Mouse (Mus musculus) spleen, adult 2 months (tissue): ENCODE measurements at regions not wholly inside any gene's neighbourhood (a gene's known extent, or its start where the extent isn't known, plus 50 kb on each side); places are given as distances from the start of the nearest gene placed in this dataset.

Source experiments
- DNase-seq, 2 experiments: peaks; one replicate each; pipeline versions ENCODE4 v3.0.0 to v3.0.0-alpha.2; 2012 to 2021; ENCODE audit warnings: low spot score in 2 of 2, low read depth in 1 of 2
- H3K27ac ChIP-seq: fragments of 200-500 bp; 2 replicates; pipeline ENCODE4 v1.5.1; 2012; ENCODE audit warnings: low read length, inconsistent platforms; ENCODE audit not compliant: insufficient read depth
- H3K27me3 ChIP-seq: fragments of 200-500 bp; 2 replicates; pipeline ENCODE4 v1.6.1; 2012; ENCODE audit warnings: mild to moderate bottlenecking, moderate library complexity, low read length, inconsistent platforms; ENCODE audit not compliant: control insufficient read depth, insufficient read depth
- H3K36me3 ChIP-seq: fragments of 200-500 bp; 2 replicates; pipeline ENCODE4 v1.6.1; 2012; ENCODE audit warnings: mild to moderate bottlenecking, low read length, inconsistent platforms; ENCODE audit not compliant: control insufficient read depth, insufficient read depth
- H3K4me1 ChIP-seq: fragments of 200-500 bp; 2 replicates; pipeline ENCODE4 v1.6.1; 2011; ENCODE audit warnings: inconsistent platforms; ENCODE audit not compliant: control insufficient read depth, insufficient read depth, insufficient read length
- H3K4me3 ChIP-seq: fragments of 200-500 bp; 2 replicates; pipeline ENCODE4 v1.5.1; 2011; ENCODE audit warnings: mild to moderate bottlenecking, inconsistent platforms; ENCODE audit not compliant: insufficient read depth, insufficient read length; ENCODE audit errors: extremely low read depth
- CTCF ChIP-seq: fragments of 200-500 bp; IDR thresholded peaks from 2 replicates; pipeline ENCODE4 v1.5.1; 2011; ENCODE audit warnings: mild to moderate bottlenecking, inconsistent platforms; ENCODE audit not compliant: insufficient read depth, insufficient read length, insufficient replicate concordance; ENCODE audit errors: extremely low read depth
- POLR2A ChIP-seq: fragments of 200-500 bp; IDR thresholded peaks from 2 replicates; pipeline ENCODE4 v1.6.1; 2011; ENCODE audit warnings: low read depth, low read length, inconsistent platforms
- WGBS: fragments of 180-500 bp; shearing (Covaris S2); methylation state at CpG from one replicate; pipeline ENCODE4 v1.1.7; 2018; 5-methylcytosine and 5-hydroxymethylcytosine counted together

GRCm38 (mm10) chr15:68605478-68605877 lies 2104.8 kb upstream of the Lrrc6 start:
- no peak for TF ChIP-seq POLR2A
- no peak for TF ChIP-seq CTCF
- H3K4me3 ChIP-seq: no peak overlapping the region
- DNase-seq: no peak
- 26% methylated on average over 2 of the region's 2 CpGs for WGBS
- H3K36me3 ChIP-seq: no peaks in the 10 kb centered on the region
- H3K4me1 ChIP-seq: no peaks in the 10 kb centered on the region
- H3K27me3 ChIP-seq: no peaks in the 10 kb centered on the region
- H3K27ac ChIP-seq: no peak overlapping the region

GRCm38 (mm10) chr15:68582177-68582576 lies 2081.5 kb upstream of the Lrrc6 start:
- Histone ChIP-seq H3K27me3 (no peaks in the 10 kb centered on the region), H3K4me3 (no peak overlapping the region), H3K4me1 (no peaks in the 10 kb centered on the region), H3K27ac (no peak overlapping the region), H3K36me3 (no peaks in the 10 kb centered on the region)
- 81% methylated on average over 4 of the region's 4 CpGs for WGBS
- DNase-seq: no peak
- TF ChIP-seq POLR2A: no peak
- no peak for TF ChIP-seq CTCF

GRCm38 (mm10) chr15:68579486-68579885 lies 2078.8 kb upstream of the Lrrc6 start:
- H3K27ac ChIP-seq: no peak overlapping the region
- no peak for TF ChIP-seq POLR2A
- no peak for TF ChIP-seq CTCF
- WGBS: 93% methylated on average over 2 of the region's 2 CpGs

GRCm38 (mm10) chr15:68560654-68561053 lies 2059.9 kb upstream of the Lrrc6 start:
- no peaks in the 10 kb centered on the region for H3K4me1 ChIP-seq
- TF ChIP-seq CTCF (no peak), POLR2A (no peak)
- 80% methylated on average over 3 of the region's 3 CpGs for WGBS
- no peaks in the 10 kb centered on the region for H3K36me3 ChIP-seq
- no peak overlapping the region for H3K27ac ChIP-seq
- H3K4me3 ChIP-seq: no peak overlapping the region
- no peaks in the 10 kb centered on the region for H3K27me3 ChIP-seq
- DNase-seq: no peak

More at GRCm38 (mm10) chr15:68579486-68579885, 2078.8 kb upstream of the Lrrc6 start:
- H3K4me1 ChIP-seq: no peaks in the 10 kb centered on the region
- DNase-seq: no peak
- H3K4me3 ChIP-seq: no peak overlapping the region
- no peaks in the 10 kb centered on the region for H3K27me3 ChIP-seq
- no peaks in the 10 kb centered on the region for H3K36me3 ChIP-seq

DNA sequence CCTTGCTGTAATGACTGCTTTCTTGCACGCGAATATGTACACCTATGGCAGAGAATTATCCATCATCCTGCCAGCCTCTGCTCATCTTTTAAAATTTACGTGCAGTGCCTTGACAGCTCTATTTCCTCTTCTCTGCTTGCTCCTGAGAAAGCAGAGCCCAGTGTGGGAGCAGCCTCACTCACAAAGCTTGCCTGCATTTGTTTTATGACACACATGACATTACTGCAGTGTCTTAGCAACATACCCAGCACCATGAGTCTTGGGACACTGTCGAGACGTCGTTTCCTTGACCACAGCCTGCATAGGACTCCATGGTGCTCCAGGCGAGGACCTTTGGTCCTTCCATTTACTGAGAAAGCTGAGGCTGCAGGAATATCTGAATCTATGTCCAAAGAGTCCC lies 2055.4 kb upstream of the Lrrc6 start:
- WGBS: 85% methylated on average over 7 of the region's 7 CpGs
- DNase-seq: no peak
- no peaks in the 10 kb centered on the region for H3K36me3 ChIP-seq
- no peak overlapping the region for H3K27ac ChIP-seq
- H3K4me3 ChIP-seq: no peak overlapping the region
- no peak for TF ChIP-seq CTCF
- TF ChIP-seq POLR2A: no peak
- no peaks in the 10 kb centered on the region for H3K27me3 ChIP-seq
- H3K4me1 ChIP-seq: no peaks in the 10 kb centered on the region

GRCm38 (mm10) chr15:68536055-68536325 lies 2035.3 kb upstream of the Lrrc6 start:
- no peaks in the 10 kb centered on the region for H3K36me3 ChIP-seq
- H3K4me3 ChIP-seq: no peak overlapping the region
- no peak overlapping the region for H3K27ac ChIP-seq
- no peaks in the 10 kb centered on the region for H3K27me3 ChIP-seq
- 79% methylated on average over 4 of the region's 4 CpGs for WGBS
- H3K4me1 ChIP-seq: no peaks in the 10 kb centered on the region
- no peak for DNase-seq
- TF ChIP-seq CTCF: no peak
- TF ChIP-seq POLR2A: no peak

DNA sequence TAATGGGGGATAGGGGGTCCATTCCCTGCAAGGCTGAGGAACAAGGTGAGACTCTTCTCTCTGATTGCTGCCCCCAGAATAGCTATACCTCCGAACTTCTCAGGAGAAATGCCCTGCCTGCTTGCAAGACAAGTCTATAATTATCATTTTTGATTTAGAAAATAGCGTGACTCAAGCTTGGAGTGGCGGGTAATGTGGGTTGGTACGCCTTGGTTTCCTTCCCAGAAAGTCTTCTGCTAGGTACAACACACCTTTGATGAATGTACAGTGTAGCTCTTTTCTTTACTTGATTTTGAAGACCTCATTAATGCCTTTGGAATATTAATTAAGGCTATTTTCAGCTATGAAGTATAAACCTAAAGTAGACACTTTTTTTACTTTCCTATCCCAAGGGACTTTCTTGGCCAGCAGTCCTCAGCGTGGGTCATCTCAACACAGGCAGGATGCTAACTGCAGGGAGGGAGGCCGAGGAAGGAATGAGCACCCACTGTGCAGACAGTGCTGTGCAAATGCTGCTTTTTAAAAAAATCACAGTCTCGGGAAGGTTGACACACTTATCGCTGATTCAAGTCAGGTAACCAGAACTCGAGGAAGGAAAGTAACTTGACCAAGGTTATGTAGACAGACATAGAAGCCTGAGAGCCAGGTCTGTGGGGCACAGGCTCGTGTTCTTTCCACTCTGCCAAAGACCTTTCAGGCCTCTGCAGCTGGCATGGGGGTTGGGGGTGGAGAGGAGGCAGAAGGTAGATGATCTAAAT lies 2034.8 kb upstream of the Lrrc6 start:
- 81% methylated on average over 10 of the region's 10 CpGs for WGBS
- Histone ChIP-seq H3K4me1 (no peaks in the 10 kb centered on the region), H3K27me3 (no peaks in the 10 kb centered on the region), H3K4me3 (no peak overlapping the region), H3K27ac (no peak overlapping the region), H3K36me3 (no peaks in the 10 kb centered on the region)
- TF ChIP-seq CTCF (no peak), POLR2A (no peak)
- no peak for DNase-seq
